Mouse (Mus musculus) frontal cortex, postnatal 36 days (tissue): ENCODE results near the gene Spata48.
A peak's percentile ranks its signal among the peaks of the same experiment; 100 is the strongest.

Experiments used
- DNase-seq, 2 experiments: peaks; one replicate each; pipeline ENCODE4 v3.0.0; 2022; ENCODE audit warnings: low spot score in 2 of 2

Spata48 gene

DNA sequence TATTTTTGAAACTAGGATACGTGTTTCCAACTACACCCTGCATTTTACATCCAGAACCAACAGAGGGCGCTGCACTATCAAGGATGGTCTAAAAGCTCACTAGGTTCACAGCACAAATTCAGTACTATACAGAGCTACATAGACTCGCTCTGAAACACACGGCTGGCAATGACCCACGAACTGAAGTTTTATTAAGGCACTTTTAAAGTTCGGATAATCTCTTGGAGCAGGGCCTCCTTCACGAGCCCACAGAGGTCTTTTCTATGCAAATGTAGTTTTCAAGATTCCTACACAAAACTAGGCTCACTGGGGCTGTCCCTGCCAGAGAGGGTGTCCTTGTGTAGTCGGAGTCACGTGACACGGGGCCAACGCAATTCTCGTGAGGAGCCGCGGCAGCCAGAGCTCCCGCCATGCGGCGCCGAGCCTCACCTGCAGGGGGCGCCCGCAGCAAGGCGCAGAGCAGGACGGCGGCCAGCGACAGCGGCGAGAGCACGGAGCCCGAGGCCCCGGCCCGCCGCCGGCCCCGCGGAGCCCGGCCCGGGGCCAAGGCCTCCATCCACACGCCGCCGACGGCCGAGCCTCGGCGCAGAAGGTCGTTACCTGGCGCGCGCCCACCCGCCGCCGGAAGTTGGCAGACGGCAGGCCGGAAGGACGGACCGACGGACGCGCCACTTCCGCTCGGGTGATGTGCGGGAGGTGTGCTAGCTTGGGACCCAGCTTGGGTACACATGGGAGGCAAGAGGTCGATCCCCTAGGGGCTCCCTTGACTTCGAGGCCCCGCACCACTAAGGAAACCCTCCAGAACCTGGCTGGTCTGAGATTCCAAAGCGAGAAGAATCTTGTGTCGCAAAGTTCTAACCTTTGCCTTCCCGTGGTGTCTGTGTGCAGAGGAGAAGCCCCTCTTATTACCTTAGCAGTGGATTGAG lies at the start of gene Spata48, which contains the start of gene Zpbp:
TSS of gene Spata48 (plus strand) at position 460 of the 926 bp plus-strand sequence.
TSS of gene Zpbp (minus strand) at position 774 of the 926 bp plus-strand sequence.
- DNase-seq: peak; percentile 86 to 93

DNA sequence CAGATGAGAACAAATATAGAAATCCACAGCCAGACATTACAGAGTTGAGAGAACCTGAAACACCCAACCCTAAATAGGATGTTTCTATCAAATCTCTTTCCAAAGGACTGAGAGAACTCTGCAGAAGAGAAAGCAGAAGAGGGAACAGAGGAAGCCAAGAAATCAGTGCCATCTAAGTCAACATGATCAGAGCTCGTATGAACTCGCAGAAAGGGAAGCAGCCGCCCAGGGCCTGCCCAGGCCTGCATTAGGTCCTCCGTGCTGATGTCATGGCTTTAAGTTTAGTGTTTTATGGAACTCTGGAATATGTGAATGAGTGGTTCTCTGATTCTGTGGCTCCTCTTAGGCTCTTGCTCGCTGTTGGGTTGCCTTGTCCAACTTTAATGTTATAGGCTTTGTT lies 47.7 kb upstream of the Spata48 start:
- no peak for DNase-seq

DNA sequence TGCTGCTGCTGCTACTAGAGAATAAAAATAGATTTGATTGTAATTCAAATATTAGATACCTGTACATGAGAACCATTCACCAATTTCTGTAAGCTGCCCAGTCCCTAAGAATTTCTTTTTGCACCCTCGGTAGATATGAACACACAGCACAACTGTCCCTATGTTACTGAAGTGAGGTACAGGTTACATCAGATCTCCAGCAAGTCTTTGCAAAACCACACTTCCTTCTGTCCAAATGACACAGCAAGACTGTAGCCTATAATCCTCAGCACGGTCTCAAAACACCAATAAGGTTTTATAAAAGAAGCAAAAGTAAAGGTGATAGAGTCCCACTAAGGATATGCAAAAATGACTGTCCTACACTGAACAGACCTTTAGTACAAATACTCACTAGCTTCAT lies 44.5 kb upstream of the Spata48 start:
- DNase-seq: no peak

DNA sequence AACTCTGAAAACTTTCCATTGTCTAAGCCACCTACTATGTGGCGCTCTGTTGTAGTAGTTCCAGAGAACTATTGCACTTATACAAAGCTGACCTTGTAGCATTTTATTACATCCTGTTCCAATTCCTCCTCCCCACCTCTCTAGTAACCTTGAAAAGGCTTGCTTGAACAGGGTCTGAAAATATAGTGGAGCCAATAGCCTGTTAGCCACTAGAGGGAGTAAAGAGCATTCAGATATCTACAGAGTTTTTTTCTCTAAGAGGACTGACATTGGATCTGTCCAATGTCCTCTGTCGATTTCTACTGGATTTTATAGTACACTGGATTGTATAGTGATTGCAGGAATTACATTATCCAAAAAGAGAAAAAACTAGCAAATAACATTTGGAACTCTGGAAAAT lies 6.9 kb upstream of the Spata48 start:
- DNase-seq: no peak

DNA sequence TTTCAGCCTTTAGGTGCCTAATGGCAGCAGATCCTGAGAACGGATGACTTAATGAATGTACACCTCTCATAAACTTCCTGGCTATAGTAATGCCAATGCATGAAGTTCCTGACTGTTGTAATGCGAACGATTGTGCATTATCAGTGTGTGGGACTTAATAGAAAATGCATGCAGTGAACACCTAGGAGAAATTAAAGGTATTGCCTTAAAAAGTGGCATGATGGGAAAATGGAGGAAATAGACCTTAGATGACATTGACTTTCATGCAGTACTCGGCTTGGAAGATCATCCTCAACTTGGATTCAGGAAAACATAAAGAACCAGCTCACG lies 632 bp downstream of the Spata48 start:
- DNase-seq: no peak

DNA sequence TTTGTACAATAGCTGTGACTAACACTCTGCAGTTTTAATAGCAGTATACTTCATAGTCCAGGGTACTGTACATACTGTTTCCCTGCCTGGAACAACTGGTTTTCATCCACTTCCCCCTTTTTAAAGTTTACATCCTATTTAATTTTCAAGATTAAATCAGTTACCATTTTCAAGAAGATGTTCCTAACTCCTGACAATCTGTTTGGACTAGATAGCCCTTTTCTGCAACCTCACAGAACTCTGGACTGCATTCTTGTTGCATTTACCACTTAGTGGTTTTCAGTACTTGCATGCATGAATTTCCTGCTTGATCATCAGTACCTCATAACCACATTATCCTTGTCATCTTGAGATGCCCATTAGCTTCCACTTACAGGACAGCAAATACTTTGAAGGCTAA lies 7.0 kb downstream of the Spata48 start:
- DNase-seq: no peak

DNA sequence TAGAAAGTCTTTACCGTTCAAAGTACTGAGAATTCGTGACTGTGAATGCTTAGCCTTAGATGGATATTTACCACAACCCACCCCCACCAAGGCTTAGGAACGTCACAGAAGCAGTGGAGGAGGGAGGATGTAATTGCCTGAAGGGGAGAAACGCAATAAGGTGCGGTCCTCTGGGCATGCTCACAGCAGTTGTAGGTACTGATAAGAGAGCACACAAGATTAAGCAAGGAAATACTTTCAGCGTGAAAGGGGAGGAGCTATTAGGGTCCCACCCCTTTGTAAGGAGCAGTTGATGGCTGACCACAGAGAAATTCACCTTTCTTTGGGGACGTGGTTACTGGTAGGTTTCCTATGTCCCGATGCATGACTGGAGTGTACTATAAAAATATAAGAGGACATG lies 22.5 kb downstream of the Spata48 start:
- no peak for DNase-seq

DNA sequence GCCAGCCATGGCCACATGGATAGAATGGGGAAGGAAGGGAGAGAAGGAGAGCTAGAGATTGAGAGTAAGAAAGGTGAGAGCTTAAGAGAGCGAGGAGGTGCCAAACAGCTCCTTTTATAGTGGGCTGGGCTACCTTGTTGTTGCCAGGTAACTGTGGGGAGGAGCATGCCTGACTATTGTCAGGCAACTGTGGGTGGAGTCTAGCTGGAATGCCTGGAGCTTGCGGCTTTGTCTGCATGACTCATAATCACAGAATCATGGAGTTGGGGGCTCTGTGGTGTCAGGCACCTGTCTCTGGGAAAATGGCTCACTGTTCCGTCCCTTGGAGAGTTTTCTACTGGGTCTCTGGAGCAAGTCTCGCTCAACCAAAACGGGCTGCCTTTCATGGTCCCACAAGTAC lies 30.1 kb downstream of the Spata48 start:
- no peak for DNase-seq

DNA sequence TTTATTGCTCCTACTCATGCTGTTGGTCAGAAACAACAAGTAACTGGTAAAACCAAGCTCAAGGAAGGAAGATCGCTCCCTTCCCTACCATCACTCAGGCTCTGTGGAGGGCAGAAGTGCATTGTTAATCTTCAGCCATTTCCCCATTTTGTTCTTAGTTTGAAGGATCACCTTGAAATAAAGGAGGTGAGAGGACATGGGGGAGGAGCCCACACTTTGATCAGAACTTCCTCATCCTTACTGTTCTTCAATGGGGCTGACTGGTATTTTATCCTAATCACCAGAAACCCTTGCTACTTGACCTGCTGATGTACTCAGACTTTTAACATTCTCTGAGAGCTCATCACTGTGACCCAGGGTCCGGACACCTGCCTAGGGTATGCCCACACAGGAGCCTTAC lies 33.8 kb downstream of the Spata48 start:
- DNase-seq: no peak

DNA sequence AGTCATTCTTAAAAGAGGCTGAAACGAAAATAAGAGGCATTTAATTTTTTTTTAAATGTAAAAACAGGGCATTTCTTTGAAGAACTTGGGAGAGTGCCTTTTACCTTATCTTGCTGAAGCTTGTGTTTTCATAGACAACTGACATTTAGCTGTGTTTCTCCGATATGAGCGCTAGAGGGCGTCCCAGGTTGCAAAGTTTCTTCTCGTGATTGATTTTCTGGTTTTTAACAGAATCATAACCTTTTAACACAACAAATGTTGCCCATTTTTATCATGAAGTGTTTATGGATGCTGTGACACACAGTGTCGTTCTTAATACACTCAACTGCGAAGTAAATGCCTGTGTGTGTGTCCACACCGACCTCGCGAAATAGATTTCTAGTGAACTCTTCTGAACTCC lies 38.0 kb downstream of the Spata48 start:
- DNase-seq: peak in 1 of 2 experiments; percentile 34

DNA sequence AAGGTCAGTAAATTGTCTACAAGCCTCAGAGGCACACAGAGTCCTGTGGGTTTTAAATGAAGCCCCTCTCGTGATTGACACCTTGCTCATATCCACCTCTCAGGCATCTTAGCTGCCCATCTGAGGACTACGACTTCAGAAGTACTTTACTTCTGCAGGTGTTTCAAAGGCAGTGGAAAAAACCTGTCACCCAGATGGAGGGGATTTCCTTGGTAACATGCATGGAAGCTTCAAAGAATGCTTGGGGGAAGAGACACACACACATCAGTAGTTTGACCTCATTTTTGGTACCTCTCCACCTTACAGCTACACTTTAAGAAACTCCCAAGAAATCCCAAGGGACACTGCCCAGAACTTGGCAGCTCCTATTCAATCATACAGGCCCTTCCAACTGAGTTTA lies 44.3 kb downstream of the Spata48 start:
- no peak for DNase-seq

DNA sequence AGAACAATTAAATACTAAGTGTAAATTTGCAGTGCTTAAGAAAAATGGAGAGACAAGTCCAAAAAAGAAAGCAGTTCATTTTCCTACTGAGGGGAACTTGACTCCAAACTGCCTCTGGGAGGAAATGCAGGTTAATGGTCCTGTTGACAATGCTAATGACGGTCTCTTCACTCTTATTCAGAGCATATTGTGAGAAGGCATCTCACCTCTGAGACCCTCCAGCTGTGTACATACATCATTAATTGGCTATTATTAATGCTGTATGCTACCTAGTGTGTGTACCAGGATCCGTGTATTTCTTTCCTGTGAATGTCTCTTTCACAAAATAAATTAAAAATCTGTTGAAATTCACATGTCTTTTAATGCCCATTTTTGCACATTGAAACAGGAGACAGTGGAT lies 47.5 kb downstream of the Spata48 start:
- no peak for DNase-seq

DNA sequence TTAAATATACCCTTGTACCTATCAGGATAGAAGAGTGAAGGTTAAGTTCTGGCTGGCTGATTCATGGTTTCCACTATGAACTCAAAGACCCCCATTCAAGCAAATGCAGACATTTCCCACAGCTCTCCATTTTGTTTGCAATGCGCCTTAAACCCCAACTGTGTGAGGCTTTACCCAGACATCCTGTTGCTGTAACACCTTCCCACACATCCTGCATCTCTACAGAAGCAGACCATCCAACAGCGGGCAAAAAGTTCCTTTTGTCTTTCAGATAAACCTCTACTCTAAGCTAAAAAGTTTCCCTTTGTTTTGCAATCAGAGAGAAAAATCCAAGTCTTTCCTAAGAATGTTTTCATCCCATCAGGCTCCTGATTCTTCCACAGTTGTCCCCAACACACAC lies 50.2 kb downstream of the Spata48 start:
- DNase-seq: no peak

DNA sequence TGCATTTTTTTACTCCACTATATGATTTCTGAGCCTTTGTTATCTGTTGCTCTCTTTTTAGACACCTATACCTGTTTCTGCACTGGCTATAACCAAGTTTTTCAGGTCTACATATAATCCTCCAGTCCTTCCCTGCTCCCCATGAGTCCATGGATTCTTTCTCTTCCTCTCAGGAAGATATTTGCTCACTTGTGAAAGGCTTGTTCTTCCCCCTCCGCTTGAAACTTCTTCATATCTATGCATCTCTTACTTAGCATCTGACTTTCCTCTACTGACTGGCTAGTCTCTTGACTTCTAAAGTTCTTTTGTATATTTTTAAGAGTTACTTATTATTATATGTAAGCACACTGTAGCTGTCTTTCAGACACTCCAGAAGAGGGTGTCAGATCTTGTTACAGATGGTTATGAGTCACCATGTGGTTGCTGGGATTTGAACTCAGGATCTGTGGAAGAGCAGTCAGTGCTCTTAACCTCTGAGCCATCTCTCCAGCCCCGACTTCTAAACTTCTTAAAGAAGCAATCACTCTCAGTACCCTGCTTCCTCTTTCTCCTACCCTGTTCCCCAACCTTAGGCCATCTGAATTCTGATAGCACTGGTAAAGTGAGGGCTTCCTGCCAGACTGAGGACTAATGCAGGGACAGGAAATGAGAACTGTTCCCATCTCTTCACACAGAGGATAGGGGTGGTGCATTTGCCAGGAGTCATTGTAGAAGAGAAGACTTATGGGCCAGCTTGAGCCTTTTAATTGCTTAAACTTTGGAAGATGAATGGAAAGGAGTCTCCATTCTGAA lies 51.3 kb downstream of the Spata48 start:
- no peak for DNase-seq

DNA sequence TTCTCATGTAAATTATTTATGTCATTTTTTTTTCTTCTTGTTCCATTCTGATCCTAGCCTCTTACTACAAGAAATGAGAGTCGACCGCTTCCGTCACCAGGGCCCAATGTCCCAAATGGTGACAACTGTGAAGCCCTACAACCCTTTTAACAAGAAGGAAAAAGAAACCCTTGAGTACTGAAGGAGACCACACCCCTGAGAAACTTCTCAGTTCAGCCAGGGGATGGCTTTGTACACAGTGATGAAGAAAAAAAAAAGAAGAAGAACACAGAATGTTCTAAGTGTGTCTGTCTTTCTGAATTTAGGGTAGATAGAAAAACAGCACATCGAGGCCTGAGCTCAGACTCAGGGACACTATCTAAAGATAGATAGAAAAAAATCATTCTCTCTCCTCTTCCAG lies 53.0 kb downstream of the Spata48 start:
- no peak for DNase-seq

DNA sequence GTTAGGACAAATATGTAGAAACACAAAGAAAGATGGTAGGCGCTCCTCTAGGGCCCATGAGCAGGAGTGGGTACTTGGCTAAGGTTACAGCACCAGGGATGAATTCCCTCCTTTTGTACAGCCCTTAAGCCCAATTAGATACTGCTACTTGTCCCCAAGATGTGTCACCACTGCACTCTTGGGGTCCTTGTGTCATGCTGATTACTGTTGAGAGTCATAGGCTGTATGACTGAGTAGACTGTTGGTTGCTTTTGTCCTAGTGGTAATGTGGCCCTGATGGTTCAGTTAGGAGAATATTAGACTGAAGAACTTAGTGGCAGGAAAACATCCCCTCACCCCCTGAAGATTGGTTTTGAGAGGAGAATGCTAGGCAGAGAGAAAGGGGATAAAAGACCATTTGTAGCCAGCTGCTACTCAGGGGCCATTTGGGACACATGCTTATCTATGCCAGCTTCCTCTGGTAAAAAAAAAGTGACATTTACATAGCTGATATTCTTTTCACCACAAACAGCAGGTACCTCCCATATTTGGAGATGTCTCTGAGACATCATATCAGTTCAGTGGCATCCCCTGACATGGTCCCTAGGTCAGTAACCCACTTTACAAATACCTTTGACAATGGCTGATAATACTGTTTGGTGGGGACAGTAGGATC lies 56.0 kb downstream of the Spata48 start:
- no peak for DNase-seq

DNA sequence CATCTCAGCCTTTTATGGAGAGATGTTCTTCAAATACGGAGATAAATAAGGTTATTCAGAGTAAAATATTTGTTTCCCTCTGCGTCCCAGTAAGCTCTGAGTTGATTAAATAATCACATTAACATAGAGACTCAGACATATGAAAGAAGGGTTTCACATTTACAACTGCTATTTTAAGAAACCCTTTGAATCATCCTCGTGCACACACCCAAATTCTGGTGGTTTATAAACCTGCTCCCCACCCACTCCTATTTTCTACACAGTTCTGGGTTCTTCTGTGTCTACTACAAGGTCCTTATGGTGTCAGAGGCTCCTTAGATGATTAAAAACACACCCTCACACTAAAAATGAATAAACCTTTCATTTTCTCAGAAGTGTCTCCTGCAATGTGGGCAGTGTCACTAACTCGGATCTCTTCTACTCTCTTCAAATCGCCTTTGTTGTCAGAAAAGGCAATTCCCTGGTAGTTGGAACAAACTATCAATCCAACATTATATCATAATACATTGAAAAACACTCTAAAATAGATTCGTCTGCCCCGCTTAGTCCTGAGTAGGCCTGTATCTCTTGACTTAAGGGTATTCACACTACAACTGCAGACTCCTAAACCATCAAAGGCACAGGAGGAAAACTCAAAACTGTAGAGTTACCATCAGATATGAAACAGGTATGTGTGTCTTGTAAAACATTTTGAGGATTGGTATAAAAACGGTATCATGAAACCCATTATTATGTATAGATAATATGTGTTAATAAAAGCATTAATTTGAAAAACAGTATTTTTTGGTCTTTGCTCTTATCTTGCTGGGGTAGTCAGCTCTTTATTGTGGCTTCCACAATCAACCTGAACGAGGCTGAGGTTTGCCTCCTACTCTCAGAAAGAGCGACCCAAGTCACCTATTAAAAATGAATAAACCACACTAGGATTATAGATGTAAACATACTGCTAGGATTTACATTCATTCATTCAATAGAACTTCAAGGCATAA lies 57.7 kb downstream of the Spata48 start:
- DNase-seq: no peak

DNA sequence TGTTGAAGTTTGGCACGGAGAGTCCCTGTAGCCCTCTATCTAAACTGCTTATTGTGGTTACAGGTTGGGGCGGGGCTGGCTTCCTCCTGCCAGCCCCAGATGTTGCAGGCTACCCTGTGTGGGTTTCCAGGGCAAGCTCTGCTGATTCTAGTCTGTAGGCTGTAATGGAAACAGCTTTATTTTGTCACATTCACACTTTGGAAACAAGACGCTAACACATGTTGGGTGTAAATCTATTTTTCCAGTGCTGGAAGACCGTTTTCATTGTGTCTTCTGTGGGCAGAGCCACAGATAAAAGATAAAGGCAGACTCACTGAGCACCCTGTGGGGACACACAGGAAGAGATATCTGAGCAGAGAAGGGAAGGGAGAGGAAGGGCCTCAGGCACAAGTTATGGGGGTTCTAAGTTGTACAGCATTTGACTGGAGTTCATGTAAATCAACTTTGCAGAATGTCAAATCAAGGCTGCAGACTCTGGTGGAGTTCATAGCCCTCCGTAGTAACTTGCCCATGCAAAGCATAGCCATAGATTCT lies 60.1 kb downstream of the Spata48 start:
- no peak for DNase-seq

DNA sequence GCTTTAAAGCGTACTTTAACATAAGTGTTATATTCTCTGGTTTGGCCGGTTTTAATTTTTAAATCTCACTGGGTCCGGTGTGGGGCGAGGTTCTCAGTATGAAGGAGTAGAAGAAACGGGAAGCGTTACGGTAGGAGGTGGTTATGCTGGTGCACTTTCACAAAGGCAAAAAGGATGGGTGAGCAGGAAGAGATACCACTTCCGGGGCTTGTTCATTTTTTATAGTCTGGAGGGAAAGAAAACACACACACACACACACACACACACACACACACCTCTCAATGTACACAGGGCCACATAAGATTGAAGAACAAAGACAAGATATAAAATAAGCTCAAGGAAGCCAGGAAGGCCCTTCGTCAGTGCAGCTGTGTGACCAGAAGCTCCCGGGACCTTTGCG lies 66.9 kb downstream of the Spata48 start:
- peak in 1 of 2 experiments; percentile 1 for DNase-seq

DNA sequence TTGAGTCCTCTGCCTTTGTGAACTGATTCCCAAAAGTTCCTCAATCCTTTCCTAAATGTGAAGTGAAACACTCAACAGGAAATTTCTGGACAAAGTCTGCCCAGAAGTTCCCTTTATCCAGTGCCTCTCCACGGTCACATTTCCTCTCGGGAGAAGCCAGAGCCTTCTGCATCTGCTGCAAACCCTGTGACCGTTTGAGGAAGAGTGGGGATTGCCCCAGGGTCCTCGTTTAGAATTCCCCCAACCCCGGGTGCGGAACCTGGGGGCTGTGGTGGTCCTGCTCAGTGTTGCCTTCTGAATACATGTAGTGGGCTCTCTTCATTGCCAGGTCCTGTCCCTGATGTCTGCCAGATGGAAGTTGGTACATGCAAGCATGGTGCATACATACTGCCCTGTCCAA lies 67.3 kb downstream of the Spata48 start:
- no peak for DNase-seq

DNA sequence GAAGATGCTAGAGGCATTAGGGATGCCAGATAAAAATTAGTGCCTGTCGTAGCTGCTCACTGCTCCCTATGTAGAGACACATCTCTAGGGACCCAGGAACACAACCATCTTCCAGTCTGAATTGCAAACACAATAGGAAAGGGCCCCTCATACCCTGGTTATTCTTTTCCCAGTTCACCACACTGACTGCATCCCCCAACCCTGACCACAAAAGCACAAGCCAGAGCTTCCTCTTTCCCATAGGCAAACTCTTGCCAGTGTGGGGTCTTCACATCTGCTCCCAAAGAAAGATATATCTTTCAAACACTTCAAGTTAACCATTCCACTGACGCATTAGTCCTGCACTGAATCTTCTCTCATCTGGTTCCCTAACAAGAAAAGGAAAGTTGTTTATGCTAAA lies 68.2 kb downstream of the Spata48 start:
- DNase-seq: no peak
